Mouse (Mus musculus) lung, adult 18-20 months (tissue): ENCODE measurements around the gene Scaf4.
A peak's percentile ranks its signal among the peaks of the same experiment; 100 is the strongest.
"Not testable (repeated sequence)": the region's sequence is repeated elsewhere in the genome, so short reads cannot be mapped to it uniquely, and the experiment has no call there.

ENCODE experiments used
- DNase-seq, 2 experiments: peaks; one replicate each; pipeline ENCODE4 v3.0.0; 2022; ENCODE audit warnings: mixed read lengths in 2 of 2

Gene Scaf4

DNA sequence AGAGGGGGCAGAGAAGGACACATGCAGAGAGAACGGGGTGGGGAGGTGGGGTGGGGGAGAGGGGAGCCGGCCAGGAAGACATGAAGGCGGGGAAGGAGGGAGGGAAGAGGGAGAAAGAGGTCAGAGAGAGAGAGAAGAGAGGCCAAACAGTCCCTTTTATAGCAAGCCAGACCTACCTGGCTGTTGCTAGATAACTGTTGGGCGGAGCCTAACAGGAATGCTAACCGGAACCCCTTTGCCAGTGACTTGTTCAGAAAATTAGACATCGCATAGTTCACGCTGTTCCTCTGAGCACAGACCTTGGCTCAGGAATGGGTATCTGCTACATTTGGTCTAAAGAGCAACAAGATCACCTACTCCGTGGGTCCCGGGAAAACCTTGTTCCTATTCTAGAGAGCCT, 6.7 kb upstream of the Scaf4 start:
- no peak for DNase-seq

DNA sequence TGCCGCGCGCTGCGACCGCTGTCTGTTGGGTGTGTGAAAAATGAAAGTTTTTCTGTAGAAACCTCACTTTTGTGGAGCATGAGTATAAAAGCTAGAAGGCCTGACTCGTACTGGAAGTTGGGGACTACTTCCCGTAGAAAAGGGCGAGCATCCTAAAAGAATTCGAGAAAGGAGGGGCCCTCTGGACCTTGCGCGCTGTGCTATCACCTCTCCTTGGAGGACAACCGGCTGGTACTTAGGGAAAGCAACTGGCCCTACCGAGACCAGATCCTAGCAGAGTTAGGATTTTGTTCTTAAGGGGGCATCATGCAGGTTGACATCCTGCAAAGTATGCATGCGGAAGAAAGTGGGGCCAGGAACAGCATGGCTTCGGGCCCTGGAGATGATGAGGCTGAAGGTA, 613 bp upstream of the Scaf4 start:
- DNase-seq = no peak

DNA sequence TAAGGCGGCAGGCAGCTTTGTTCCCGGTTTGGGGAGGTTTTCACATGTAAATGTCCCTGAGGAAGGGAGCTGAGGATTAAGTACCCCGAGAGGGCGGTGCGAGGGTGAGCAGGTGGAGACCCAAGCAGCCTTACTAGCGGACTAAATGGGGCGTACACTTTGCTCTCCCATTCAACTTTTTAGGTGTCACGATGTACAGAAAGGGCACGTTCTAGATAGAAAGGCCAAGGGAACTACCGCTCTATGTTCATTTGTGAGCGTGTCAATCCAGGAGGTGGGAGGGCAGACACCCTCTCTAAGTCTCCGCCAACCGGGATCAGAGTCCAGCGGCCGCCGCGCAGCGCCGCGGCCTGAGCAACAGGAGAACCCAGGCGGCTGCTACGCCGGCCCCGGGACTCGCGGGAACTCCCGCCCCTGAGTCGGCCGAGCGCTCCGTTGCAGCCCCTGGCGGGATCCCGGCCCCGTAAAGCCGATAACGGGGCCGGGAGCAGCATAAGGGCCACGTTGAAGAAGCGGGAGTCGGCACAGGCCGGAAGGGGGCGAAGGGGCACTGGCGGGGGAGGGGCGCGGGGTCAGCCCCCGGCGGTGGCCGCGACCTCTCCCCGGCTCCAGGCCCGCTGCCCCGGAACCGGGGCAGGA, 918 bp downstream of the Scaf4 start:
- DNase-seq = peak; percentile 46

DNA sequence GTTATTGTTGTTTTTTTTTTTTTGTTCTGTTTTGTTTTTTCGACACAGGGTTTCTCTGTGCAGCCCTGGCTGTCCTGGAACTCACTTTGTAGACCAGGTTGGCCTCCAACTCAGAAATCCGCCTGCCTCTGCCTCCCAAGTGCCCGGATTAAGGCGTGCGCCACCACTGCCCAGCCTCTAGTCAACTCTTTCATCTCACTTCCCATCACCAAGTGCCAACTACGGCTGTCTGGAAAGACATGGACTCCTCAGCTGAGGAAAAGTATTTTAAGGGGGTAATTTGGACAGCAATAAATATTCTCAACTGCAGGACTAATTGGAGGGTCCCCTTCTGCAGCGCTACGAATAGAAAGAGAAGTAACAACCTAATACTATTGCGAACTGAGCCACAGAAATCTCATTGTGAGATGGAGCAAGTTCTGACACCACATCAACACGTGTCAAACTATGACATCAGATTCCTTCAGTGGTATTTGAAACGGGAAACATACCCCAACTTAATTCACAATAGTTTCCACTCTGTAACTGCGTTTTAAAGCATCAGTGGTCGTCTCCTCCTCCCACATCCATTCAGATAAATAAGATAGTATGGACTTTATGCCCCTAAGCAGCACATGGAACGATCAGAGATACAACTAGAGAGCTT, 1.6 kb downstream of the Scaf4 start:
- DNase-seq = no peak

DNA sequence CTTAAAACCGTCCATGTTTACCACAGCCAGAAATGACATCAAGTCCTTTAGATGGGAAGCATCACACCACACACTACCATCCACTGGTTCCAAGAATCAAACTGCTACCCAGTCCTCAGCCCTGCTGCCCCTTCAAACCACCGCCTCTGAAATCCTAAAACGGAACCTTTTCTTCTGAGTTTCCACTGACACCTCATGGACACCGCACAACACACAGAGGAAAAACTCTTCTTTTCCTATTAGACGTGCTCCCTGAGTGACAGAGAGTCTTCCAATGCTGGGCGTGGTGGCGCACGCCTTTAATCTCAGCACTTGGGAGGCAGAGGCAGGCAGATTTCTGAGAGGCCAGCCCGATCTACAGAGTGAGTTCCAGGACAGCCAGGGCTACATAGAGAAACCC, 2.9 kb downstream of the Scaf4 start:
- no peak for DNase-seq

DNA sequence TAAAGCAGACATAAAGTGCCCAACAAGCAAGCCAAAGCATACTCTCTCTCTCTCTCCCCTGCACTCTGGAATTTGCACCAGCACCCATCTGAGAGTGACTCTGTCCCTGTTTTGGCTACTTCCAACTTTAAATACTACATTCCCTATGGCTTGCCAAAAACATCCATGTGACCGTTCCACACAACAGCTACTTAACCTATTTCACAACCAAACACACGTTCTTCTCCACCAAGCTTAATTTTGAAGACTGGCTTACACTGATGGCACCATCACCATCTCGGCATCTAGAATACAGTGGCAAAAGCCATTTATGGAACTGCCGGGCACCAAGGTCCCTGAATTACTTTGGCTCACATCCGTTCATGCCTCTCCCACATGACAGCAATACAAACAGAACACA, 3.3 kb downstream of the Scaf4 start:
- peak; percentile 25 to 47 for DNase-seq

DNA sequence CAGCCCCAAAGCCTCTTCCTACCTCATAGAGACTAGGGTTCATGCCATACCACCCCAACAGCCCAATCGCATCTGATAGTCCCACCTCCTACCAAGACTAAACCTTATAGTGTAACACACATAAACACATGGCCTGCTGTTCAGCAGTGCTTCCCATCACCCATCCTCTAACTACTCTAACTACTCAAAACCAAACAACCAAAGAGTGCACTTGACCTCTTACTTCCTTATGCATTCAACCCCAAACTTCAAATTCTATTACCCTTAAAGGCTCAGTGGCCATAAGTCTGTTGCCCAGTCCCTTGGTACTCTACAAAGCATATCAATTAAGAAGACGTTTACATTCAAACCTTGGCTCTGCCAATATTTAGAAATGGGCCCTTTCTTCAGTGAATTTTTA, 3.8 kb downstream of the Scaf4 start:
- no peak for DNase-seq

DNA sequence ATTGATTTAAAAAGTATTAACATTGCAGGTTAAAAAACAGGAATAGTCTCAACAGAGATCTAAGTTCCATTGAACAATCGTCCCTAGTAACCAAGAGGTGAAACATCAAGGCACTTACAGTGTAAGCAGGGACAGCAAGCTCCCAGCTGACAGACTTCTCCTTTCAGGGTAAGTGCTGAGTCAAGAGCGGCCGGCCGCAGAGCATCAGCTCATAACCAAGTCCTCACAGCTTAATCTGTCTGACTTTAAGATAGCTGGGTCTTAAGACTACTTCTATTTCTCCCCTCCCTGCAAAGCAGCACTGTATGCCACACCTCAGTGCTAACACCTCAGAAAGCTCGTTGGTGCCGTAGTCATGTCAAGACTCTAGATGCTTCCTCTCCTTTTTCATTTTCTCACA, 5.2 kb downstream of the Scaf4 start:
- DNase-seq = peak; percentile 16 to 37

DNA sequence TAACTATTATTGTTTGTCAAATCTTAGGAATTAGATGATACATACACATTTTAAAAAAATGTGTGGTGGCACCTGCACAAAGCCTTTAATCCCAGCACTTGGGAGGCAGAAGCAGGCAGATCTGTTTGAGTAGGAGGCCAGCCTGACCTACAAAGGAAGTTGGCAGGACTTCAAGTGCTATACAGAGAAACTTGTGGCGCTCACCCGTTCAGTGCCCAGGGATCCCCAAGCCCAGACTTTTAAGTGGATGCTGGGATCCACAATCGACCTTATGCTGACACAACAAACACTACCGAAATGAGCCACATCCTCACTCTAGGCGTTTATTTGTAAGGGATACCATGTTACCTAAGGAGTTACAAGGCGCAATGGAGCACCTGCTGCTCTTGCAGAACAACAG, 8.8 kb downstream of the Scaf4 start:
- DNase-seq = no peak

DNA sequence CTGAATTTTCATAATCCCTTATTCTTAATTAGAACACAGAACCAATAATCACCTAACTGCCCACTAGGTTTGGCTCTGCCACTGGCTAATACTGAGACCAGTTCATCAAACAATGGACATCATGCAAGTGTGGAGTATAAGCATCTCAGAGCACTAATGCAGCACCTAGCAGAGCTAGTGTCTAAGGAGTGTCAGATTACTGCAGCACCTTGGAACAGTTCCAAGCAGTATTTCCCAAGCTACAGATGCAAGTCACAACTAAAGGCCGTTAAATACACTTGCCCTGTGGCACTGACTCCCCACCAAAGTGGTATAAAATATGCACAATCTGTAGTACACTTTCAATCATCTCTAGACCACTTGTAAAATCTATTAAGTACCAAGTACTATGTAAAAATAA, 17.7 kb downstream of the Scaf4 start:
- DNase-seq = peak in 1 of 2 experiments; percentile 42

DNA sequence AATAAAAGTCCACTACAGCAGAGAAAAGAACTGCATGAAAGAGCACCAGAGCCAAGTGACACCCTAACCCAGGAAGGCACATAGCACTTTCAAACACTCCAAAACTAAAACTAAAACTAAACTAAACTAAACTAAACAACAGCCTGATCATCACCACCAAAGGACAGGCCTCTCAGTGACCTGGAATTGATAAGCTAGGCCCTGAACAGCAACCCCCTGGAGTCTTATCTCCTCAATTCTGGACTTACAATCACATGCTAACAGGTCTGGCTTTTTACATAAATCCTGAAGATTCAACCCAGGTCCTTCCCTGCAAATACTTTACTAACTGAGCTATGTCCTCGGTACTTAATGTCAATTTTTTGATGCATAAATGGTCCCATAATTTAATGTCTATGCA, 19.2 kb downstream of the Scaf4 start:
- DNase-seq = no peak

DNA sequence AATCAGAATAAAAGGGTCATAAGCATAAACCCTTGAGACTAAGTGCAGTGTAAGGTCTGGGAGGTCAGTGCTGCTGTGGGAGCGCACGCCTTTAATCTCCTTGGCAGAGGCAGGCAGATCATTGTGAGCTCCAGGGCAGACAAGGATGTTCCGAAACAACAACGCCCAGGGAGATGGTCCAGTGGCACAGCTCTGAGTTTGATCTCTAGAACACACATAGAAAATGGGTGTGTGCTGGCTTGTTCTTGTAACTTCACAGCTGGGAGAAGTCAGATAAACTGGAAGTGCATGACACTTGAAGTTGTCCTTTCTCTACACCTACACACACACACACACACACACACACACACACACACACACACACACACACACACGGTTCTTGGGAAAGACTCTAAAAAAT, 20.3 kb downstream of the Scaf4 start:
- no peak for DNase-seq

DNA sequence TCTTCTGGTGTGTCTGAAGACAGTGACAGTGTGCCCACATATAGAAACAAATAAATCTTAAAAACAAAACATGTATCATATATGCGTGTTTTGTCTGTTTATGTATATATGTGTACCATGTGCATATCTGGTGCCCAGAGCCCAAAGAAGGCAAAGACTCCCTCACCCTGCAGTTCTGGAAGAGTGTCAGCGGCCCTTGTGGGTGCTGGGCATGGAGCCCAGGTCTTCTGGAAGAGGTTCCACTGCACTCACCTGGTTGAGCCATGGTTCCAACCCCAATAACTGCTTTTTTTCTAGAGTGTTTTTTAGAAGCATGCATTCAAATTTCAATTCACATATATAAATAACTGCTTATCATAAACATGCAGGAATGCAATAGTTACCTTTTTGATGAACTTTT, 22.5 kb downstream of the Scaf4 start:
- DNase-seq = no peak

DNA sequence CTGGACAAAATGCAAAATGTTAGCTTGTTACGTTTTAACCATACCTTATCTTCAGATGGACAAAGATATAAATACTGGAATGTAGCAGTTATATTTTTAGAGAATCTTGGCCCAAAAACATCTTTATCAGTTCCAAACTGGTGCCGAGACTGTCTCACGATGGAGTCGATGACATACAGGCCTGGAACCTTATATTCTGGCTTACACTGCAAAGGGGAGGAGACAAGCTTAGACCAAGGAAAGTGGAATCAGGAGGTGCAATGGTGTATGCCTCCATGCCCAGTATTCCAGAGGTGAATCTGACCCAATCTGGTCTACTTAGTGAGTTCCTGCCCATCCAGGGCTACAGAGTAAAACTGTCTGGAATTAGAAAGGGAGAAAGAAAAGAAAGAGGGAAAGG, 24.2 kb downstream of the Scaf4 start:
- no peak for DNase-seq

DNA sequence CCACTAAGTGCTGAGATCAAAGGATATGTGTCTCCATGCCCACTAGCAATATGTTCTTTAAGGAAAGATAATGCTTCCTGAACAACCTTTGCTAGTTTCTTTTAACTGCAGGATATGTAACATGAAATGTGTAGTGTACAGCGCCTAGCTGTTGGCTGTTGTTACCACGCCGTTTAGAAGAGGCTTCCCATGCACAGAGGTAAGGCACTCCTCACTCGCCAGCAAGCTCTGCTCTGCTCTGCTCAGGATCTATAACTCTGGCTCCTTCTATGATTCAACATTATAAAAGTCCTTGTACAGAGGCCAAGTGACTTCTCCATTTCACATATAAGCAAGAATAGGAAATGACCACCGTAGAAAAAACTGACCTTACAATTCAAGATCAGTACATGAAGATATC, 24.7 kb downstream of the Scaf4 start:
- no peak for DNase-seq

DNA sequence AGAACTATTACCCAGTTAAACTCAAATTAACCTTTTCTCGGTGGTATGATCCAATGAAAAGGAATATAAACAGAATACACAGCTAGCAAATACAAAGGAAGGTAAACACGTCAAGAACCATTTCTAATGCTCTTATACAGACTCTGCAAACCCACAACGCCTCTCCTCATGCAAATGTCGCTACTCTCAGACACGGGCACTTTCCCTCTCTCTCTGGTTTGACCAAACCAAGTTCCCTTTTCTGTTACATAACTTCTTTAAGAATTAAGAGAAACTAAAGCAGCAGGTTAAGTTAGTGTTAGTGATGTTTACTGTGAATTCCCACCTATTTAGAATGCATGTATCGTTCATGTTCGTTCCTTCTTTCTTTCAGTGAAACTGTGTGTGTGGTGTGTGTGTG, 25.4 kb downstream of the Scaf4 start:
- DNase-seq = no peak

DNA sequence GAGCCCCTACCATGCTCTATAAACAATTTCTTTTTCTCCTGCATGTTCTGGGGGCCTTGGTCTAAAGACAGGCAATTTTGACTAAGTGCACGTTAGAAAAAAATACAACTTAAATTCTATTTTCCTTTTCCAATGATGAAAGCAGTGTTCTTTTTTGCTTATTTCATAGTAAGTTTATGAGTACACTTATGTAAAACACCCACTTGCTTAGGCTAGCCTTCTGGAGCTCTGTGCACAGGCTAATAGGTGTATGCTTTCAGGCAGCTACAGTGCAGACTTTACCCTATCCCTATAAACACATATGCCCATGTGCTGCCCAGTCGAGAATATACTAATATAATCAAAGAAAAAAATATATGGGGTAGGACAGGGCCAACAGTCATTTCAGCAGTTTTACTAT, 31.8 kb downstream of the Scaf4 start:
- no peak for DNase-seq

DNA sequence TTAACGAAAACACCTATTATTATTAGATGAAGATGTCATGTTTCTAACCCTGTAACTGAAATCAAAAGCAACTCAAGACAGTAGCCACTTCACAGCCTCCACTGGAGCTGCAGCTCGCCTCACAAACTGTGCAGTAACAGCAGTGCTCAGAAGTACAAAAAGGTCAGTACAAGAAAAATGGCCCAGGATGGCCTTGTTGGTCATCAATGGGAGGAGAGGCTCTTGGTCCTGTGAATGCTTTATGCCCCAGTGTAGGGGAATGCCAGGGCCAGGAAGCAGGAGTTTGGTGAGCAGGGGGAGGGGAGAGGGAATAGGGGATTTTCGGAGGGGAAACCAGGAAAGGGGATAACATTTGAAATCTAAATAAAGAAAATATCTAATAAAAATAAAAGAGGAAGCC, 33.0 kb downstream of the Scaf4 start:
- DNase-seq = not testable (repeated sequence)

DNA sequence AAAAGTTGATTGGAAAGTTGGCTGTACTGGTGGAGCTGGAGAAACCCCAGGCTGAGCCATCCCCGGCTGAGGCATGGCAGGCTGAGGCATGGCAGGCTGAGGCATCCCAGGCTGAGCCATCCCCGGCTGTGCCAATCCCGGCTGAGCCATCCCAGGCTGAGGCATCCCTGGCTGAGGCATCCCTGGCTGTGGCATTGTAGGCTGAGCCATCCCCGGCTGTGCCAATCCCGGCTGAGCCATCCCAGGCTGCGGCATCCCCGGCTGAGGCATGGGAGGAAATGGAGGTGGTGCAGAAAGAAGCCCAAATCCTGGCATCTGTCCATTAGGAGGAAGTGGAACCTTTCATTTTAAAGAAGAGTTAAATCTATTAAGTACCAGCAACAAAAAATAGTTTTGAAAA, 34.2 kb downstream of the Scaf4 start:
- DNase-seq = no peak

DNA sequence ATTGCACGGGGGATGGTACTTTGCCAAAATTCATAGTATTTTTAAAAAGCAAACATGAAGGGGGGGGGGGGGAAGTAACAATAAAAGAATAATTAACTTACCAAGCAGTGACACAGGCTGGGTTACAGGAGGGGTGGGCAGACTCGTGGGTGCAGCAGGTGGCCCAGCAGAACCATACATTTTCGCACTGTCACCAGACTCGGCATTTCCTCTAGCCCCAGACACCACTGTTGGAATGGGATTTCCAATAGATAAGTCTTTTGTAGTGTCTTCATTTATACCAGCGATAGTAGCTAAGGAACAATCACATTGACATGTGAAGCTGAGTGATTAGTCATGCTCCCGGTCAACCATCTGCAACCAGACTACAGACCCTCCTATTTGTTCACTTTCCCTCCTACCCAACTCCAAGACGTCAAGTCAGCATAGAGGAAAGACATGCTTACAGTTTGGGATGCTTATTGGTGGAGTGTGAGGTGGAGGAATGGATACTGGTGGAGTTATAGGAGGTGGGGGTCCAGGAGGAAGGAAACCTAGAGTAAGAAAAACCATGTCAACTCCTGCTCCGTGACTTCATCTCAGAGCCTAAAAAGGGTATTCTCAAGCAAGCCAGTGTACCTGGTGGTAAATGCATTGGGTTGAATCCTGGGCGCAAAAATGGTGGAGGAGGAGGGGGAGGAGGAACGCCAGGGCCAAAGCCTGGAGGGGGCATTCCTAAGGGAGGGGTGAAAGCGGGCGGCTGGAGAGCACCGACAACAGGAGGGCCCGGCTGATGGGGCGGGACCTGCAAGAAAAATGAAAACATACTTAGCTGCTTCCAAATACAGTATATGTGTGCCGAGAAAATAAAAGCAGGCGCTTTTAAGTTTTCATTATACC, 41.6 kb downstream of the Scaf4 start:
- DNase-seq = no peak

DNA sequence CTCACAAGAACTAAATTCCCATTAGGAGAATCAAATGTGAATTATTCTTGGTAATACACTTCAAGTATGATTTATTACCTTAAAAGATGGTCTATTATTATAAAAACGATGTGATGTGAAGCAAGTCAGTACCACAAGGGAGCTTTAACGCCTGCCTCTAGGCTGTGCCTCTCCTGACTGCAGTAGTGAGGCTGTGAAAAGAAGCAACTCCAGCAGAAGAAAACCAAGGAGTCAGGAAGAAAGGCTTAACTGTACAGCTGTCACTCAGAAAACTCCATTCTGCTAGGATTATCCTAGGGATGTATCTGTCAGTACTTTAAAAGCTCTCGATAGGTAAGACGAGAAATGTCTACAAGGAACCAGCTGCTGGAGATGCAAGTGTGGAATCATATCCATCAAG, 42.4 kb downstream of the Scaf4 start:
- no peak for DNase-seq

DNA sequence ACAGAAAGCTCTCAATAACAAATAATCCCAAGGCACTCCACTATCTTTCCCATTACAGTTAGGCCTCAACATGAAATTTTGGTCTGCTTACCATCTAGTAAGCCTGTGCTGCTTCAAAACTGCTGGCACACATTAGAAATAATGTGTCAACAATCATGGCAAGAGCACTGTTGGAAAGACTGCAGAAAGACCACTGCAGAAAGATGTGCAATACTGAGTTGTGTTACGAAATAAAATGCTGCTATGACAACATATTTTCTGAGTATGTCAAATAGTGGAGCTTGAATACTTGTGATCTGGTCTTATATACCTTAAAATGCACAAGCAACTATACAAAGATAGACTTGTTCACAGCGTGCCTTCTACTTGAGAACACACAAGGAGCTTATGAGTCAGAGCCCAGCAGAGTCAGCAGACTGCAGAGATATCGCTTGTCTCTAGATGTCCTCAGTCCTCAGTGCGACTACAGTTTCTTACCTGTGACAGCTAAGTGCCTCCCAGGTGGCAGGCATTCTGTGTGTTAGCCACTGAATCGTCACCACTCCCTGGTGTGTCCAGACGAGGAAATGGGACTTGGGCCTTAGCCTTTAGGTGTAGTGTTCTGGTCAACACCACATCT, 45.1 kb downstream of the Scaf4 start:
- no peak for DNase-seq

DNA sequence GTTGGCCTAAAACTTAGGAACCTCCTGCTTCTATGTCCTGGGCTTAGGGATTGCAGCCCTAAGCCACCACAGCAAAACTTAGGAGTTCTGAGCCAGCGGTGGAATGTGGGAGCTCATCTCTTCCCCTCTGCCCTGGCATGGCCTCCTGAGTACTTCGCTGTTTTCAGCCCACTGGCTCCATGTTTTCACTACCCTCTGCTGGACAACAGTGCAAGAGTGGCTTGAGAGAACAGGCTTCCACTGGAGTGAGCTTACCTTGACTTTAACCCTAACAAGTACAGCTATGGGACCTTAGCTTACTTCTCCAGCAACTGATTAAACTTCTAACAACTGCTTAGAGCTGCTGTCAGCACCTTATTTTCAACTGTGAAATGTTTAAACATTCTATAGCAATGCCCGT, 49.1 kb downstream of the Scaf4 start:
- DNase-seq = no peak

DNA sequence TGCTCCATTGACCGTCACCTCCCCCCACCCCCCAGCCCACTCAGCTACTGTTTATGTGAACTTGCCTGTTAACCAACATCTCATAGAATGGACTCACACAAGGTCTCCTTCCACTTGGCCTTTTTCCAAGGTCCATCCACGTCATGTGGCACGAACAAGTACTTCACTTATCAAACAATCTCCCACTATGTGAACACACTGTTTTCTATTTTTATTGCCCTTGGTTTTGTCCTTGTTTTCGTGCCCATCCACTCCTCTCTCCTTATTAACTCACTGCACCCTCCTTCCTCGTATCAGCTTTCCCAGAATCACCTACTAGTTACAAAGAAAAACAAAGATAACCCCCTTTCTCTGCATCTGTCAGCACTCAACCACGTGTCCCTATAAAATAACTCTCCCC, 49.7 kb downstream of the Scaf4 start:
- peak in 1 of 2 experiments; percentile 35 for DNase-seq
